Mouse (Mus musculus) liver, embryonic 14.5 days (tissue): ENCODE measurements around the gene Tnn.

Experiments
- CTCF ChIP-seq: IDR thresholded peaks from 2 replicates; pipeline ENCODE4 v1.5.1; 2016; ENCODE audit warnings: antibody characterized with exemption, low read depth, control low read depth
- EP300 ChIP-seq: IDR thresholded peaks from 2 replicates; pipeline ENCODE4 v1.6.1; 2016; ENCODE audit warnings: antibody characterized with exemption, low read depth

GRCm38 (mm10) chr1:160184506-160184905 lies 31.1 kb upstream of the Tnn start:
- peak; percentile 47 for TF ChIP-seq CTCF
- no peak for TF ChIP-seq EP300
